Mouse (Mus musculus) kidney, embryonic 15.5 days (tissue): ENCODE measurements around the gene Kcnd3. TPM values are rescaled to one million over a fixed set of nuclear protein-coding genes. Genes with fewer than 3 reads are reported as not detected.

Experiments used
- ATAC-seq: fragments of 200-750 bp; cut with Nextera tagmentation; replicated peaks from 2 replicates; pipeline ENCODE4 v1.8.0; 2017; ENCODE audit warnings: moderate TSS enrichment; ENCODE audit not compliant: low FRiP score
- H3K27ac ChIP-seq: fragments of 300-500 bp; sonication (generic); 2 replicates; pipeline ENCODE4 v1.5.1; 2015; ENCODE audit warnings: mild to moderate bottlenecking, inconsistent platforms
- H3K27me3 ChIP-seq: fragments of 300-500 bp; sonication (generic); 2 replicates; pipeline ENCODE4 v1.6.1; 2015; ENCODE audit warnings: inconsistent platforms
- H3K36me3 ChIP-seq: fragments of 300-500 bp; sonication (generic); 2 replicates; pipeline ENCODE4 v1.6.1; 2015; ENCODE audit warnings: inconsistent platforms
- H3K4me1 ChIP-seq: fragments of 300-500 bp; sonication (generic); 2 replicates; pipeline ENCODE4 v1.6.1; 2015; ENCODE audit warnings: inconsistent platforms
- H3K4me2 ChIP-seq: fragments of 300-500 bp; sonication (generic); 2 replicates; pipeline ENCODE4 v1.6.1; 2015; ENCODE audit warnings: moderate library complexity, mild to moderate bottlenecking, inconsistent platforms
- H3K4me3 ChIP-seq: fragments of 300-500 bp; sonication (generic); replicated peaks from 2 replicates; pipeline ENCODE4 v1.5.1; 2015; ENCODE audit warnings: mild to moderate bottlenecking, inconsistent platforms
- H3K9ac ChIP-seq: fragments of 300-500 bp; sonication (generic); 2 replicates; pipeline ENCODE4 v1.6.1; 2015; ENCODE audit warnings: mild to moderate bottlenecking, inconsistent platforms
- H3K9me3 ChIP-seq: fragments of 300-500 bp; sonication (generic); replicated peaks from 2 replicates; pipeline ENCODE4 v1.6.1; 2016; ENCODE audit warnings: inconsistent platforms
- WGBS: fragments of 180-500 bp; shearing (Covaris S2); methylation state at CpG from one replicate; pipeline ENCODE4 v1.1.7; 2015; ENCODE audit warnings: mixed read lengths; 5-methylcytosine and 5-hydroxymethylcytosine counted together
- polyA plus RNA-seq: library from polyadenylated mRNA; unstranded; fragments of >200 nt; fragmentation: Nextera tagmentation; extraction: Ambion mirVana; gene quantifications from 2 replicates; pipeline ENCODE4 v1.2.1, GENCODE M21; 2015

The Kcnd3 gene
- polyA plus RNA-seq, 1 experiment from 2014 or later, result 2.4 TPM

GRCm38 (mm10) chr3:105712827-105713226, 260.7 kb downstream of the Kcnd3 start:
- Histone ChIP-seq H3K9ac (no peak overlapping the region), H3K4me1 (peaks cover 46% of the 10 kb centered on the region), H3K27me3 (no peaks in the 10 kb centered on the region), H3K9me3 (no peaks in the 10 kb centered on the region), H3K36me3 (no peaks in the 10 kb centered on the region), H3K4me3 (no peak overlapping the region), H3K4me2 (no peak overlapping the region), H3K27ac (no peak overlapping the region)
- no peak for ATAC-seq

- Histone ChIP-seq H3K9ac (no peak overlapping the region), H3K27ac (peak overlapping the region; percentile 89), H3K4me1 (peaks cover 54% of the 10 kb centered on the region), H3K27me3 (no peaks in the 10 kb centered on the region), H3K9me3 (no peaks in the 10 kb centered on the region), H3K4me3 (no peak overlapping the region), H3K36me3 (no peaks in the 10 kb centered on the region), H3K4me2 (no peak overlapping the region)
- ATAC-seq, result peak; percentile 81
- WGBS, result 17% methylated on average over 8 of the region's 8 CpGs
Measured at GRCm38 (mm10) chr3:105714091-105714819, 262.1 kb downstream of the Kcnd3 start.

GRCm38 (mm10) chr3:105714820-105715167, 262.7 kb downstream of the Kcnd3 start:
- no peak overlapping the region for H3K9ac ChIP-seq
- no peaks in the 10 kb centered on the region for H3K36me3 ChIP-seq
- H3K27me3 ChIP-seq, result no peaks in the 10 kb centered on the region
- no peak overlapping the region for H3K4me2 ChIP-seq
- H3K27ac ChIP-seq, result peak overlapping the region; percentile 89; the same call in 1 of the 2 replicates
- no peak for ATAC-seq
- no peaks in the 10 kb centered on the region for H3K9me3 ChIP-seq
- H3K4me3 ChIP-seq, result no peak overlapping the region
- H3K4me1 ChIP-seq, result peaks cover 54% of the 10 kb centered on the region

GRCm38 (mm10) chr3:105716353-105717000, 264.3 kb downstream of the Kcnd3 start:
- Histone ChIP-seq H3K4me3 (no peak overlapping the region), H3K4me2 (no peak overlapping the region), H3K4me1 (peaks cover 48% of the 10 kb centered on the region), H3K9ac (no peak overlapping the region), H3K27me3 (no peaks in the 10 kb centered on the region), H3K36me3 (no peaks in the 10 kb centered on the region), H3K27ac (no peak overlapping the region; the same call in 1 of the 2 replicates), H3K9me3 (no peaks in the 10 kb centered on the region)
- WGBS, result 62% methylated on average over 18 of the region's 18 CpGs
- no peak for ATAC-seq

GRCm38 (mm10) chr3:105717856-105718555, 265.9 kb downstream of the Kcnd3 start:
- Histone ChIP-seq H3K4me2 (no peak overlapping the region), H3K27me3 (no peaks in the 10 kb centered on the region), H3K27ac (0 out of 2 replicates have a peak overlapping the region, but pooled peaks have one; percentile 24), H3K9ac (no peak overlapping the region), H3K9me3 (no peaks in the 10 kb centered on the region), H3K36me3 (no peaks in the 10 kb centered on the region), H3K4me3 (no peak overlapping the region), H3K4me1 (peaks cover 48% of the 10 kb centered on the region)
- WGBS, result 50% methylated on average over 11 of the region's 11 CpGs
- peak; percentile 63 for ATAC-seq

- Histone ChIP-seq H3K9ac (no peak overlapping the region), H3K4me3 (no peak overlapping the region), H3K27ac (0 out of 2 replicates have a peak overlapping the region, but pooled peaks have one; percentile 24), H3K27me3 (no peaks in the 10 kb centered on the region), H3K36me3 (no peaks in the 10 kb centered on the region), H3K4me2 (no peak overlapping the region), H3K4me1 (peaks cover 41% of the 10 kb centered on the region), H3K9me3 (no peaks in the 10 kb centered on the region)
- 30% methylated on average over 4 of the region's 4 CpGs for WGBS
- no peak for ATAC-seq
Measured at GRCm38 (mm10) chr3:105718746-105719145, 266.6 kb downstream of the Kcnd3 start.

- no peak for ATAC-seq
- H3K9me3 ChIP-seq, result no peaks in the 10 kb centered on the region
- peaks cover 31% of the 10 kb centered on the region; the same call in 1 of the 2 replicates for H3K4me1 ChIP-seq
- WGBS, result 74% methylated on average over 4 of the region's 4 CpGs
- no peak overlapping the region for H3K4me3 ChIP-seq
- no peak overlapping the region for H3K9ac ChIP-seq
- no peaks in the 10 kb centered on the region for H3K27me3 ChIP-seq
- peaks cover 4% of the 10 kb centered on the region; the same call in 1 of the 2 replicates for H3K36me3 ChIP-seq
- H3K27ac ChIP-seq, result no peak overlapping the region
- H3K4me2 ChIP-seq, result no peak overlapping the region
Measured at GRCm38 (mm10) chr3:105719979-105720378, 267.8 kb downstream of the Kcnd3 start.

- 82% methylated on average over 4 of the region's 4 CpGs for WGBS
Measured at GRCm38 (mm10) chr3:105720514-105720913, 268.4 kb downstream of the Kcnd3 start.

GRCm38 (mm10) chr3:105721681-105722201, 269.6 kb downstream of the Kcnd3 start:
- Histone ChIP-seq H3K27me3 (no peaks in the 10 kb centered on the region), H3K9ac (no peak overlapping the region), H3K36me3 (peaks cover 4% of the 10 kb centered on the region; the same call in 1 of the 2 replicates), H3K4me1 (peaks cover 21% of the 10 kb centered on the region; the same call in 1 of the 2 replicates), H3K4me3 (no peak overlapping the region), H3K27ac (no peak overlapping the region), H3K9me3 (no peaks in the 10 kb centered on the region), H3K4me2 (no peak overlapping the region)
- ATAC-seq, result no peak
- 78% methylated on average over 2 of the region's 2 CpGs for WGBS

More at GRCm38 (mm10) chr3:105720514-105720913, 268.4 kb downstream of the Kcnd3 start:
- Histone ChIP-seq H3K9ac (no peak overlapping the region), H3K27ac (no peak overlapping the region), H3K4me2 (no peak overlapping the region), H3K4me3 (no peak overlapping the region), H3K27me3 (no peaks in the 10 kb centered on the region), H3K36me3 (peaks cover 4% of the 10 kb centered on the region; the same call in 1 of the 2 replicates), H3K9me3 (no peaks in the 10 kb centered on the region), H3K4me1 (peaks cover 29% of the 10 kb centered on the region; the same call in 1 of the 2 replicates)
- ATAC-seq, result no peak

- H3K4me2 ChIP-seq, result no peak overlapping the region
- H3K4me1 ChIP-seq, result peaks cover 15% of the 10 kb centered on the region; the same call in 1 of the 2 replicates
- H3K36me3 ChIP-seq, result peaks cover 7% of the 10 kb centered on the region
- H3K9me3 ChIP-seq, result no peaks in the 10 kb centered on the region
- 92% methylated on average over 3 of the region's 3 CpGs for WGBS
- no peak overlapping the region for H3K27ac ChIP-seq
- no peak overlapping the region for H3K9ac ChIP-seq
- H3K4me3 ChIP-seq, result no peak overlapping the region
- no peaks in the 10 kb centered on the region for H3K27me3 ChIP-seq
- no peak for ATAC-seq
Measured at GRCm38 (mm10) chr3:105722510-105722909, 270.4 kb downstream of the Kcnd3 start.
